ENCODE assay signal across 33 mouse cellular contexts in genomic region chr8:11753155-11753941, GRCm38 (mm10). TPM values are rescaled to one million over a fixed set of nuclear protein-coding genes. Genes with fewer than 3 reads are reported as not detected.
DNase-seq lines count a peak whose midpoint lies in the region; ATAC-seq and TF ChIP-seq lines count a peak whose summit lies in the region.
"Had no signal": no experiment of that assay in that cellular context is flagged by ENCODE, and none has a peak within 500 bp of the region (broad histone marks: within the 10 kb centered on the region; RNA-seq: fewer than 3 reads in every experiment).

No protein-coding gene starts in this region.

- peaks cover 42% of the 10 kb centered on the region for H3K4me1 ChIP-seq in heart, embryonic 13.5 days
- no peaks in the 10 kb centered on the region for H3K4me1 ChIP-seq in lung, postnatal 0 days (ENCODE audit: insufficient read depth, low read depth, low read length)
- peaks cover 5% of the 10 kb centered on the region for H3K4me1 ChIP-seq in limb, embryonic 15.5 days

- H3K4me2 ChIP-seq in heart, embryonic 13.5 days, result no peak overlapping the region
- no peak overlapping the region for H3K4me2 ChIP-seq in lung, postnatal 0 days (replicated peaks; ENCODE audit: low read depth, low read length)
- H3K4me2 ChIP-seq in limb, embryonic 15.5 days, result no peak overlapping the region
- H3K4me2 ChIP-seq: embryonic facial prominence, embryonic 12.5 days; forebrain, embryonic 13.5 days; hindbrain, embryonic 14.5 days; stomach, embryonic 15.5 days had no signal

- H3K27me3 ChIP-seq in heart, embryonic 13.5 days (replicated peaks), result no peaks in the 10 kb centered on the region
- no peaks in the 10 kb centered on the region for H3K27me3 ChIP-seq in lung, postnatal 0 days (replicated peaks; ENCODE audit: insufficient read depth, low read length)
- H3K27me3 ChIP-seq in limb, embryonic 15.5 days, result no peaks in the 10 kb centered on the region
- H3K27me3 ChIP-seq: embryonic facial prominence, embryonic 12.5 days; forebrain, embryonic 13.5 days; stomach, embryonic 15.5 days had no signal

- no peak for TF ChIP-seq CTCF in lung, postnatal 0 days (IDR thresholded peaks at IDR 0.05)

- WGBS in heart, embryonic 13.5 days, result 53% methylated on average over 11 of the region's 11 CpGs
- WGBS in lung, postnatal 0 days, result 64% methylated on average over 11 of the region's 11 CpGs
- 71% methylated on average over 11 of the region's 11 CpGs for WGBS in limb, embryonic 15.5 days

- no peak for ATAC-seq in heart, embryonic 13.5 days (ENCODE audit: extremely low read depth, insufficient number of reproducible peaks, low FRiP score, low TSS enrichment)
- ATAC-seq in lung, postnatal 0 days, result peak; percentile 75
- peak; percentile 35; the same call in 1 of the 2 replicates for ATAC-seq in limb, embryonic 15.5 days (ENCODE audit: insufficient number of reproducible peaks, low FRiP score, low TSS enrichment, low read depth)
- ATAC-seq: forebrain, embryonic 13.5 days; inflammation-experienced regulatory T-cells, adult 6 months; midbrain, embryonic 16.5 days had no signal

- H3K4me3 ChIP-seq in heart, embryonic 13.5 days, result no peak overlapping the region
- H3K4me3 ChIP-seq in lung, postnatal 0 days (ENCODE audit: low read depth, low read length), result no peak overlapping the region
- H3K4me3 ChIP-seq in limb, embryonic 15.5 days, result no peak overlapping the region
- H3K4me3 ChIP-seq: embryonic facial prominence, embryonic 12.5 days; erythroblast, embryonic 14.5 days; forebrain, embryonic 13.5 days; midbrain, embryonic 10.5 days; stomach, embryonic 15.5 days had no signal

- H3K9ac ChIP-seq in heart, embryonic 13.5 days, result peak overlapping the region; percentile 35; the same call in 1 of the 2 replicates
- no peak overlapping the region for H3K9ac ChIP-seq in lung, postnatal 0 days (replicated peaks; ENCODE audit: low read depth)
- H3K9ac ChIP-seq in limb, embryonic 15.5 days, result no peak overlapping the region
- H3K9ac ChIP-seq: embryonic facial prominence, embryonic 12.5 days; forebrain, embryonic 13.5 days; hindbrain, embryonic 14.5 days; liver, embryonic 14.5 days; stomach, embryonic 15.5 days had no signal

- peak overlapping the region; percentile 45; the same call in 1 of the 2 replicates for H3K27ac ChIP-seq in heart, embryonic 13.5 days (replicated peaks)
- H3K27ac ChIP-seq in lung, postnatal 0 days (ENCODE audit: low read length), result peak overlapping the region; percentile 62
- H3K27ac ChIP-seq in limb, embryonic 15.5 days, result no peak overlapping the region
- H3K27ac ChIP-seq: embryonic facial prominence, embryonic 12.5 days; forebrain, embryonic 13.5 days; hindbrain, embryonic 14.5 days; kidney, postnatal 0 days; liver, embryonic 14.5 days; midbrain, embryonic 10.5 days; stomach, embryonic 15.5 days had no signal

- H3K9me3 ChIP-seq in heart, embryonic 13.5 days, result no peaks in the 10 kb centered on the region
- H3K9me3 ChIP-seq in lung, postnatal 0 days (ENCODE audit: low read length), result no peaks in the 10 kb centered on the region
- no peaks in the 10 kb centered on the region for H3K9me3 ChIP-seq in limb, embryonic 15.5 days
- H3K9me3 ChIP-seq: embryonic facial prominence, embryonic 12.5 days; forebrain, embryonic 13.5 days; midbrain, embryonic 10.5 days; stomach, embryonic 15.5 days had no signal

- peak; percentile 11; the same call in 1 of the 2 replicates for TF ChIP-seq EP300 in lung, postnatal 0 days (IDR thresholded peaks at IDR 0.05)

- H3K36me3 ChIP-seq in heart, embryonic 13.5 days, result no peaks in the 10 kb centered on the region
- H3K36me3 ChIP-seq in lung, postnatal 0 days (ENCODE audit: insufficient read depth, low read length), result no peaks in the 10 kb centered on the region
- H3K36me3 ChIP-seq in limb, embryonic 15.5 days, result no peaks in the 10 kb centered on the region
- H3K36me3 ChIP-seq: embryonic facial prominence, embryonic 12.5 days; midbrain, embryonic 10.5 days; stomach, embryonic 15.5 days had no signal

- no peak for DNase-seq in heart, adult 8-10 months (ENCODE audit: low spot score)
- peak; percentile 72 for DNase-seq in lung, postnatal 0 days (ENCODE audit: low spot score)
- no peak for DNase-seq in lung, adult 18-20 months
- peak; percentile 36 for DNase-seq in lung, postnatal 25 days (ENCODE audit: low spot score)
- no peak for DNase-seq in thymus, adult 18-20 months
- DNase-seq in frontal cortex, adult 2 months (ENCODE audit: extremely low spot score in 1 of 2, low spot score in 1 of 2), result no peak
- DNase-seq: adrenal gland, adult 8-10 months; cerebellum, adult 18-20 months; cerebellum, postnatal 14 days; gastrocnemius, postnatal 10 days; heart, adult 18-20 months; kidney, adult 2 months; thymus, postnatal 14 days had no signal

RNA-seq across cellular contexts. Expression of gene Arhgef7, which starts 25.8 kb away (rescaled TPM):
- polyA plus RNA-seq in heart, embryonic 13.5 days (2015; fragmentation: Nextera tagmentation; extraction: Ambion mirVana), result 44.8 and 45.8 TPM in 2 replicates
- 100 to 1,000 TPM in 3 of 4 experiments, 10 to 100 TPM in 1; 93.9 to 119 (median 111) TPM for total RNA-seq in heart, adult 8-10 months (2022)
- 31.6 and 33.2 TPM in 2 replicates for polyA plus RNA-seq in lung, postnatal 0 days (2015; fragmentation: Nextera tagmentation; extraction: Ambion mirVana)
- polyA plus RNA-seq in limb, embryonic 15.5 days (2015; fragmentation: Nextera tagmentation; extraction: Ambion mirVana), result 50.1 and 55.5 TPM in 2 replicates
- 85.1 and 92.8 TPM in 2 replicates for polyA plus RNA-seq in frontal cortex, adult 2 months (2012; rRNA removed)

RNA-seq across cellular contexts. Expression of gene 1700016D06Rik, which starts 52.5 kb away (rescaled TPM):
- not detected in 2 replicates for polyA plus RNA-seq in heart, embryonic 13.5 days (2015; fragmentation: Nextera tagmentation; extraction: Ambion mirVana)
- not detected for total RNA-seq in heart, adult 8-10 months (2022)
- not detected in 2 replicates for polyA plus RNA-seq in lung, postnatal 0 days (2015; fragmentation: Nextera tagmentation; extraction: Ambion mirVana)
- 0.53 TPM in 1 of 2 replicates, not detected in the other for polyA plus RNA-seq in limb, embryonic 15.5 days (2015; fragmentation: Nextera tagmentation; extraction: Ambion mirVana)
- polyA plus RNA-seq in frontal cortex, adult 2 months (2012; rRNA removed), result not detected in 2 replicates
- total RNA-seq: adrenal gland, adult 8-10 months; gastrocnemius, postnatal 10 days; heart, adult 18-20 months; heart, postnatal 14 days; layer of hippocampus, adult 18-20 months; layer of hippocampus, postnatal 14 days; left cerebral cortex, adult 8-10 months; MEL had no signal
- polyA plus RNA-seq: C2C12; embryonic facial prominence, embryonic 12.5 days; erythroblast, embryonic 14.5 days; forebrain, embryonic 13.5 days; hindbrain, embryonic 14.5 days; inflammation-experienced regulatory T-cells, adult 6 months; kidney, adult 2 months; kidney, postnatal 0 days; limb, embryonic 11.5 days; liver, embryonic 14.5 days; midbrain, embryonic 16.5 days; neural tube, embryonic 14.5 days; stomach, embryonic 15.5 days had no signal

Comparison
In these comparisons a context has a peak if more than half of its experiments do, and no peak if none do; other contexts are left out.
1. DNase-seq: peak in lung, postnatal 0 days (single experiment) and lung, postnatal 25 days (single experiment); none in heart, adult 8-10 months (single experiment), lung, adult 18-20 months (0 of 2), thymus, adult 18-20 months (0 of 2) and frontal cortex, adult 2 months (0 of 2).